Mouse (Mus musculus) retina, postnatal 1 day (tissue): Measurements from ENCODE around the gene Pkd1l1.
A peak's percentile ranks its signal among the peaks of the same experiment; 100 is the strongest.

Experiments used
- DNase-seq: peaks from one replicate; pipeline ENCODE4 v3.0.0-alpha.2; 2012

The Pkd1l1 gene

GRCm38 (mm10) chr11:8936431-8937110 lies 36.5 kb downstream of the Pkd1l1 start:
- no peak for DNase-seq

- peak; percentile 80 for DNase-seq
Observed at GRCm38 (mm10) chr11:8916081-8916671, 56.9 kb downstream of the Pkd1l1 start.

GRCm38 (mm10) chr11:8882793-8883192 lies 90.3 kb downstream of the Pkd1l1 start:
- no peak for DNase-seq

- no peak for DNase-seq
Observed at GRCm38 (mm10) chr11:8881521-8881920, 91.5 kb downstream of the Pkd1l1 start.

GRCm38 (mm10) chr11:8870115-8870514 lies 103.0 kb downstream of the Pkd1l1 start:
- DNase-seq, result no peak

- DNase-seq, result no peak
Observed at GRCm38 (mm10) chr11:8866021-8866420, 107.0 kb downstream of the Pkd1l1 start.

GRCm38 (mm10) chr11:8863955-8864675 lies 109.0 kb downstream of the Pkd1l1 start:
- DNase-seq, result no peak

- no peak for DNase-seq
Observed at GRCm38 (mm10) chr11:8862426-8862825, 110.6 kb downstream of the Pkd1l1 start.

DNA sequence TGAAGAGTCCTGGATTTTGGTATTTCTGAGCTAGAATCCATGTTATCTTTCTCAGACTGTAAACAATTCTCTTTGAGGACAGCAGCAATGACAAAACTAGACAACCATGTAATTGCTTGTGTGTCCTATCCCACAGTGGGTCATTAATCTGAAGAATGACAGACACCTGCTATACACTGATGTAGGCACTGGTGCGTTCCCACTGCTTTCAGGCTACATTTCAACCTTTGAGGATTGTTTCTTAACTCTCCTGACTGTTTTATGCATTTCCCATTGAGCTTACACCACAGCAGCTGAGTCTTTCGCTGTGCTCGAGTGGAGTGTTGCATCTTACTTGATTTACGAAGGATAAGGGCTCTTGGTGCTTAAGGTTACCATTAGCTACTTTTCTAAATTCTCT lies 111.1 kb downstream of the Pkd1l1 start:
- DNase-seq, result no peak

GRCm38 (mm10) chr11:8860878-8861277 lies 112.2 kb downstream of the Pkd1l1 start:
- DNase-seq, result no peak

DNA sequence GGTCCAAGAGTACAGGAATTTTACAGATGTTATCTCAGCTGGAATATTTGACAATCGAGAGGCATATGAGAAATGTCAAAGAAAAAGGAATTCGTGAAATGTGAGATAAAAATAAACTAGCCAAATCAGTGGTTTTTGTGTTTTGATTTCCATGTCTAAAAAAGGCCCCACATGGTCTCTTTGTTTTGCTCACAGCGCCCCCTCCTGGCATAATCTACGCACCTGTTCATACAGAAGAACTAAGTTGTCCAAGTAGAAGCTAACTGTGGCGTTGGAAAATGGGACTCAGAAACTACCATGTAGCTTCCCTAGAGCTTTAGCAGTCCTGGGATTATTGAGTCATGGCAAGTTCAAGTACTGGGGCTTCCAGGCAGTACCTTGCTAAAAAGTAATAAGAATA lies 113.2 kb downstream of the Pkd1l1 start:
- DNase-seq, result peak; percentile 46

- peak; percentile 50 for DNase-seq
Observed at GRCm38 (mm10) chr11:8859041-8859440, 114.0 kb downstream of the Pkd1l1 start.

DNA sequence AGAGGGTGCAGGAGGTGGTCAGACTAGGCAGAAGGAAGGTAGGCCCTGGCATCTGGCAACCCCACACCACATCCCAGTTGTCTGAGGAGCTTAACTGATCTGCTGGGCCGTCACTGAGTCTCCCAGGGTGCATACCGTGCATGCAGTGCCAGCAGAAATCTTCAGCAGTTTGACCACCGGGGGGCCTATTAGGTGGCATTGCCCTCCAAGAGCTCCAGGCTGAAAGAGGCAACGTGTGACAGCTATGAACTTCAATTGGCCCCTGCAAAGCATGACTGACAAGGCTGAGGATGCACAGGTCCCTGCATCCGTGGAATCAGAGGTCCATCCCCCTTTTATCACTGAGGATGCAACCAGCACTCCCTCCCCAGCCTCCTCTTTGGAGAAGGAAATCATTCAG lies 116.9 kb downstream of the Pkd1l1 start:
- DNase-seq, result no peak

- no peak for DNase-seq
Observed at GRCm38 (mm10) chr11:8848049-8848448, 125.0 kb downstream of the Pkd1l1 start.

DNA sequence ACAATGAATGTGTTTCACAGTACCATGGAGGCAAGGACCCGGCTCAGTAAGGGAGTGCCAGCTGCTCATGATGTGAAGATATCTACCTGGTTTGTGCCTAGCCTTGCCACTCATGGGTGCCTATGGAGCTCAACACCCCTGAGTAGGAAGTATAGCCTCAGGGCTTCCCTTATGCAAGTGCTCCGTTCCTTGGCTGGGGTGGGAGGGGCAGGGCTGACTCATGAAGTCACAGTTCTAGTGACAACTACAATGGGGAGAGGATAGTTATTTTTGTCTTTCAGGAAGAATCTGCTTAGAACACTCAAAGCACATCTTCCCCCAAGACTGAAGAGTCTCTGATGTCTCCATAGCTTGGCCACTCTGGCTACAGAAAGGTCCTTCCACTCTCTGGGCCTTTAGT lies 125.4 kb downstream of the Pkd1l1 start:
- no peak for DNase-seq

DNA sequence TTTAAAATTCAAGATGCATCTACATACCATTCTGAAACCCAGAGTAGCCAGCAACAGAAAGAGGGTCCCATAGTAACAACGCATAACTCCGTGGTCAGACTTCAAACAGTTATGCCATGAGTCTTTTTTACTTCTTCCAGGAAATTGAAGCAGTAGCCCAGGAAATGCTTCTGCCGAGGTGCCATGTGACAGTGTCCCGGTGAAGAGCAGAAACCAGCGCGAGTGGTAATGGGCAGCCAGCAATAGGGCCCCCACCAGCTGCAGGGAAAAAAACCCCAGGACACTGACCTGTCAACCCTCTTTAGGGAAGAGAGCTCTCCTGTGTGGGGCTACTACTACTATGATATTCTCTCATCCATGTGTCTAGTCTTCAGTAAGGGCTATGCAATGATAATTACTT lies 136.9 kb downstream of the Pkd1l1 start:
- no peak for DNase-seq

GRCm38 (mm10) chr11:8834121-8834520 lies 138.9 kb downstream of the Pkd1l1 start:
- no peak for DNase-seq

DNA sequence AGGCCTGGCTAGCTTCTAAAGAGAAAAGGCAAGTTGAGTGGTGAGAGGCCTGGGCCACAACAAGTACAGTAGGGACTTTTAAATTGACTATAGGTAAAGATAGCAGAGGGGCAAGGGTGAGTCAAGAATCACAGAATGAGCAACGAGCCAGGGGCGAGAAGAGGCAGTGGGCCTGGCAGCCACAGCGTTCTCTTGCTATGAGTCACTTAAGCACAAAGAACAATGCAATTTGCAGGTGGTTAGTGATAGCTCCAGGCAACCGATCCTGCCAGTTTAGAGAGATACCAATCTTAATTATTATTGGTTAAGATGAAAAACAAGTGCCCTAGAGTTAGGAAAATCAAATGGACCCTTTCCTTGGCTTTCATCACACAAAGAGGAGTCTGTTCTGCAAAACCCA lies 142.5 kb downstream of the Pkd1l1 start:
- DNase-seq, result no peak

- DNase-seq, result no peak
Observed at GRCm38 (mm10) chr11:8829561-8829960, 143.5 kb downstream of the Pkd1l1 start.

DNA sequence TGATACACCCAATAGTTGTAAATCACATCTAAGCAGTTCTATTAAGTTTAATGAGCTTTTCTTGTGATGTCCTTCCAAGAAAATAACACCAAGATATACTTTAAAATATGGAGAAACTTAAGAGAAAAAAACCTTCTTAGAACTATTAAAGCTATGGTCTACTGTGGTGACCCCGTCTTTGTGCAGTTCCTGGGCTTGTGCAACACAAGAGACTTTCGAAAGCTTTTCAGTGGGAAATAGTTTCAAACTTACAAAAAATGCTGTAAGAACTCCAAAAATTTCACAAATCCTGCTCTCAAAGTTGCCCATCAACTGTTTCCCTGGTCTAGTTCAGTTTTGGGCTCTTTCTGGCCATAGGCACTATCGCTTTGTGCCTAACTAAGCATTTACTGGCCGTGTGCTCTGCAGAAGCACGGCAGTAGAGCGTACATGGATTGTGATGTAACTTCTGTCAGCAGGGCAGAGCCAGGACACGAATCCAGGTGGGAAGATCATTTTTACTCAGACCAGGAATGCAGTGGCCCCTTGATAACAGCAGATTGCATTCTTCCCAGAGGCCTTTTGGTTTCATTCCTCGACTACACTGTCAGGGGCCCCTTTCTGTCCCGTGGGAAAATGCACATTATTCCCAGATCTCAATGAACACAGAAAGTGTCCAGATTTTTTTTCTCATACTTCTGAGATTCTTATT lies 144.1 kb downstream of the Pkd1l1 start:
- DNase-seq, result no peak

DNA sequence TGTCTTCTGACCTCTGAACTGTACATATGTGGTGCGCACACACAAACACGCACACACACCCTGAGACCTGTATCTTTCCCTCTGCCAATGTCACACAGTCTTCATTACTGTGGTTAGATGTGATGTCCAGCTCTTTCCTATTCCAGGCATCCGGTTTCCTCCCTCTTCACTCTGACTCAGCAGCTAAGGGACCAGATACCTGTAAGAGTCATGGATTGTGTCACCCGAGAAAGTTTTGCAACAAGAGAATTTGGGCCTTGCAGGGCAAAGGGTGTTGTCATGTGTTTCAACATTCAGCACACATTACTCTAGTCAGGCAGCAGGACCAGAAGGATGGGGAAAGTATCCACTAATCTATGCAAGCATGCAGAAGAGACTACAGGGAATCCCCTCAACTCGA lies 146.5 kb downstream of the Pkd1l1 start:
- DNase-seq, result no peak

DNA sequence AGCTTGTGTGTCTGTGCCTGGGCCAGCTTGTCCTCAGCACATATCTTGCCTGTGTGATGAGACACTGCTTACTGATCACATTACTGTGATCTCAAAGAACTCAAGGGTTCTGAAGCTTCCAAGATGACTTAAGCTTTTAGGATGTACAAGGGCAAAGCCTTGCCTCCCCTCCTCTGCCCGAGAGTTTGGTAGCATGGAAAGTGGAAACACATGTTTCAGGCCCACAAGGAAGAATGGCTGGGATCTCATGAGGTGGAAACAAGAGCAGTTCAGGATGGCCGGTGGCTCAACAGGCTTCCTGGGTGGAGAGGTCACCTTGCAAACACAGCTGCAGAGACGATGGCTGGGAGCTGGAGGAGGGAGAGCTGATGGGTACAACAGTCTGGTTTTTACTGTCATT lies 147.0 kb downstream of the Pkd1l1 start:
- DNase-seq, result no peak

GRCm38 (mm10) chr11:8825413-8825812 lies 147.7 kb downstream of the Pkd1l1 start:
- no peak for DNase-seq

GRCm38 (mm10) chr11:8821403-8821802 lies 151.7 kb downstream of the Pkd1l1 start:
- no peak for DNase-seq
